Mouse (Mus musculus): ENCODE data around the gene Rfpl4b. TPM values are rescaled to one million over a fixed set of nuclear protein-coding genes. Genes with fewer than 3 reads are reported as not detected.
"Not testable (repeated sequence)": the region's sequence is repeated elsewhere in the genome, so short reads cannot be mapped to it uniquely, and the experiment has no call there.

Rfpl4b gene
- not detected in 2 replicates for polyA plus RNA-seq (2012; rRNA removed)

DNA sequence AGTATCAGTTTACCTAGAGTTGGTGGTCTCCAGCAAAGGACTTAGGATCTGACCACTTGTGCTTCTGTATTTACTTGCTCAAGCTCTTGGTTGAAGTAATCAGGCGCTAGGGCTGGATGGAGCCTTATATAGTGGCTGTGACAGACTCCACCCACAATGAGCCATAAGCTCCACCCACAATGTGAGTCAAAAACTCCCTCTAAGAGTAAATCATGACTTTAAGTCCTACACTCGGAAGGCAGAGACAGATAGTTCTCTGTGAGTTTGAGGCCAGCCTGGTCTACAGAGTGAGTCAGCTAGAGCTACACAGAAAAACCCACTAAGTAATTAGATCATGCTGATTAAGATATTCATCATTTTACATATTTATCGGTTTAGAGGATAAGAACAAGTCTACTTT, at the start of gene Rfpl4b:
Gene Rfpl4b, minus strand, starts transcription at position 101 of the 400 bp plus-strand sequence.
- DNase-seq (ENCODE audit: low read depth, low spot score) = no peak
- WGBS = 82% methylated on average over 3 of the region's 3 CpGs

DNA sequence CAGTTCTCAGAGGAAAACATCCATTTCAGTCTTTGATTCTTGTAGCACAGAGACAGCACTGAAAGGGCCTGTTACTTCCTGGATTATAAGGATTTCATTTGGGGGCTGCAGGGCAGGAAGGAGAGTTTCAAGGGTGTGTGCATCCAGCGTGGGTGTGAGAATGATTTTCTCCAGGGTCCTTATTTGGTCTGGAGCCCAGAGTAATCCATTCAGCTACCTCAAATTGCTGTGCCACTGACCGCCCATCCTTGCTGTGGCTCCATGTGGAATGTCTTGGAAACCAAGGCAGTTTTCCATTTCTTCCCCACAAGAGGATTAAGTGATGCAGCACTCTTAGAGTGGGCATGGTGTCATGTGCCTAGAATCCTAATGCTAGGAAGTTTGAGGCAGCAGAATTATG, 33.6 kb upstream of the Rfpl4b start:
- DNase-seq (ENCODE audit: low read depth, low spot score) = no peak
- 55% methylated on average over 2 of the region's 2 CpGs for WGBS

DNA sequence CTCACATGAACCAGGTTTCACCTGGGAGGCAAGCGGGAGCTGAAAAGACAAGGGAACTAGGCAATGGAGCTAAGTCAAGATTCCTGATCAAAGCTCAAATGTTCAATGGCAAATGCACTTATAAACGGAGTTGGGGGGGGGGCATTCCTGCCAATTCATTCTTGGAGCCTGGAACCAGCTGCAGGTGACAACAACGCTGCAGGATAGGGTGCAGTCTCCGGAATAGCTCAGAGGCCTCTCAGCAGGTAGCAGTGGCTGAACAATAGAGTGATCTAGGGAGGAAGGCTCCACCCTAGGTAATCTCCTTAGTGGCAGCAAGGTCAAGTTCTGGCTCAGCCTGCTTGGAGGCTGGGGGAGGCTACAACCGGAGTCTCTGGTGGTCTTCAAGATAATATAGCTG, 28.4 kb upstream of the Rfpl4b start:
- 31% methylated on average over 5 of the region's 5 CpGs for WGBS
- not testable (repeated sequence) for DNase-seq (ENCODE audit: low read depth, low spot score)

DNA sequence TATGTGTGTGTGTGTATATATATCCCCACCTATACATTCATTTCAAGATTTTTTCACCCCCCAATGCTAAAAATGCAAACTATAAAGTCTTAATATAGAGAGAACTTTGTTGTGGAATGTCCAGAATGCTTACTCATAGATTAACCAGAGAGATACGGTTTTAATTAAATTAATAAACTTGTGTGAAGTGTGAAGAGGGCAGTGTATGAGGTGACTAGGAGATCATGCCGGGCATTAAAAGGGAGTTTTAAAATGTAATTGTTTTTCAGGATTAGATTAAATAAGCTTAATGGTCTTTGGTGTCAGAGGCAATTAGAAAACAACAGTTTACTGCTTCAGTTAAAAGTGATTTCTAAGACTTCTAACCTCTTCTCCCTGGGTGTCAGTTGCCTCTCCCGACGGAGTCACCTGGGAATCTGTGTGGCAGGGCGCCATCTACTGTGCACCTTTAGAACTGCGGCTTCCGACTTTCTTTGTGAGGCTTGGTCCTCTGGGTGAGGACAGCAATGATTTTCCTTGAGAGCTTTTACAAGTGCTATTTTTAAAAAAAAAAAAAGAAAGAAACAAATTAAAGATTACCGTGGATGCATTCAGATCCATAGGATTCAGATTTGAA, 27.4 kb upstream of the Rfpl4b start:
- peak; percentile 24 for DNase-seq (ENCODE audit: low read depth, low spot score)
- WGBS = 25% methylated on average over 8 of the region's 8 CpGs

DNA sequence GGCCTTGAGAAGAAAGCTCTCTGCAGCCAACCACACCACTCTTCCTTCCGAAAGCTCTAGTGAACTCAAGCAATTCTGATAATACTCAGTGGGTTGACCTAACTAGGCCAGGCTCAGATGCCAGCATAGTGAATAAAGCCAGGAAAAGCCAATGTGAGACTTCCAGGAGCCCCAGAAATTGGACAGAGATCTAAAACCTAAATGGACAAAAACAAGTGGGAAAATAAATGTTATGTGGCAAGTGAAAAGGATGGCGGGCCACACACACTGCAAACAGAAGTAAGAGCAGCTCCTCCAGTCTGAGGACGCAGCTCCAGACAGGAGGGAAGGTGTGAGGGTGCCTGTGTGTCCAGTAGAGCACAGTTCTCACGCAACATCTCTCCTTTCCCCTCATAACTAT, 26.7 kb upstream of the Rfpl4b start:
- no peak for DNase-seq (ENCODE audit: low read depth, low spot score)
- 76% methylated on average over 4 of the region's 4 CpGs for WGBS

DNA sequence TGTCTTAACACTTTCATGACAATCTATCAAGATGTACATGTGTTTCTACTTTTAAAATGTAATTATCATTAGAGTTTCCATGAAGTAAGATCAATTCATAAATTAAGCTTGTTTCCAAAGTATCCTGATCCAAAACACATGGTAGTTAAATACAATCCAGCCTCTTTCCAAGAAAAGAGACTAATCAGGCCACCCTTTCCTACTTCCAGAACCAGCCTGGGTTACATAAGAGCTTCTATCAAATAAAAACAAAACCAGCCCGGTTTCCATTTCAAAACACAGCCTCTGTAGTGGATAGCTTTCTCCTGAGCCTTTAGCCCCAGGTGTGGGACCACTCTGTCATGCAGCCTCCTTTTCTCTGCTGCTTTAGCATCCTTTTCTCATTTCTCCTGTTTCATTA, 2.2 kb upstream of the Rfpl4b start:
- DNase-seq (ENCODE audit: low read depth, low spot score) = no peak
- WGBS = 52% methylated on average over 1 of the region's 1 CpGs

DNA sequence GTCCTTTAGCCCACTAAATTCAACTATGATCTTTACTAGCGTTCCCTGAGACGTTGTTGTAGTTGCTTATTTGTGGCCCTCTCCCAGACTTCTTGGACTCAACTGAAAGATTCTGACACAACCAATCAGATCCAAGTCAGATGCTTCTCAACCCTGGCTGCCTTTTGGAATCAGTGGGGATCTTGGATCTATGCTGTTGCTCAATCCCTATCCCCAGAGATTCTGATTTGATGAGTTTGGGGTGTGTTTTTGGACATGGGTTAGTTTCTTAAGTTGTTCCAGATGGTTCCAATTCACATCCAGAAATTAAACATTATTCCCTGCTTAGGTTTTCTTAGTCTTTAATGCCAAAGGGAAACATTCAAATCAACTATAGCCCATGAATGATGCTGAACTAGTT, 15.5 kb downstream of the Rfpl4b start:
- DNase-seq (ENCODE audit: low read depth, low spot score) = no peak
- 75% methylated on average over 2 of the region's 2 CpGs for WGBS

DNA sequence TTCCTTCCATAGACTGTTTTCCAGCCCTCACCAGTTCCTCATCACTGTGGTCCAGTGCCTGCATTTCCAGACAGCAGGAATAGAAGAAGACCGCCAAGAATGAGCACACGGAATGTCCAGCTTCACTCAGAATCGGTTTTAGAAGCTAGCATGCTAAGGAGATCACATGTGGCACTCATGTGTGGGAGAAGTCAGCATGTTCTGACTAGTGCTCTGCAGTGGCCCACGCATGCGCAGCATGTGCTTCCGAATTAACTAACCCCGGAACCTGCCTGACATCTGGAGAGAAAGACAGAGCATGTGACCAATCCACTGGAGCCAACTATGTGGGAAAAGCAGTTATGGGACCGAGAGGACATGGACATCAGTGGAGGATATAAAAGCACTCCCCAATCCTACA, 17.5 kb downstream of the Rfpl4b start:
- WGBS = 91% methylated on average over 8 of the region's 8 CpGs
- DNase-seq (ENCODE audit: low read depth, low spot score) = no peak

DNA sequence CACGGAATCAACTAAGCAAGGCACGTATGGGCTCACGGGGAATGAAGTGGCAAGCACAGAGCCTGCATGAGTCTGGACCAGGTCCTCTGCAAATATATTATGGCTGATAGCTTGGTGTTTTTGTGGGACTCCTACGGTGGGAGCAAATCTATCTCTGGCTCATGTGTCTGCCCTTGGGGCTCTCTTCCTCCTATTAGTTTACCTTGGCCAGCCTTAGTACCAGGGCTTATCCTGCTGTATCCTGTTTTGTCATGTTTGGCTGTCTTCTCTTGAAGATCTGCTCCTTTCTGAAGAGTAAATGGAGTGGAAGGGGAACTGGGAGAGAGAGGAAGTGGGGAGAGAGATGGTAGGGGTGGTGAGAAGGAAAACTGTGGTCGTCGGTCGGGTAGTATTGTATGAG, 18.3 kb downstream of the Rfpl4b start:
- no peak for DNase-seq (ENCODE audit: low read depth, low spot score)
- WGBS = 82% methylated on average over 7 of the region's 7 CpGs

DNA sequence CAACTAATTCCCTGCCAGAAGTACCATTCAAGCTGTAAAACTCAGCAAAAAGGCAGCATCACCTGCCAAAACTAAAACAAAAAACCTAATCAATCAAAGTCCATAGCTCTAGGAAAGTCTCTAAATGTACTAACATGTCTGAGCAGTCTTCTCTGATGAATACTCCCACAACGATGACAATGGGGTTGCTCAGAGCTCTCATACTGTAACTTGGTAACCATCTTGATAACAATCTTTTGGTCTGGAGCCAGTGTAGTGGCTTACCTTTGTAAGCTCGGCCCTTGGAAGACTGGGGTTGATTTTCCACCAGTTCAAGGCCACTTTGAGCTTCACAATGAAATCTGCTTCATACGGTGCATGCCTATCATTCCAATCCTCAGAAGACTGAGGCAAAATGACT, 33.0 kb downstream of the Rfpl4b start:
- no peak for DNase-seq (ENCODE audit: low read depth, low spot score)
- WGBS = 64% methylated on average over 3 of the region's 3 CpGs

Other genes starting within 250 kb of the Rfpl4b start
- gene Lama4, start 143.7 kb upstream of the Rfpl4b start, polyA plus RNA-seq (2012; rRNA removed) = 13.9 and 17.4 TPM in 2 replicates

Measured in large intestine, adult 2 months (tissue).